Mouse (Mus musculus) layer of hippocampus, adult 2 months (tissue): ENCODE data around the gene Itpr3. TPM values are rescaled to one million over a fixed set of nuclear protein-coding genes. Genes with fewer than 3 reads are reported as not detected.

Source experiments
- DNase-seq, 2 experiments: peaks; one replicate each; pipeline ENCODE4 v3.0.0; 2022; ENCODE audit warnings: low spot score in 2 of 2
- H3K27ac ChIP-seq: fragments of 200-600 bp; 2 replicates; pipeline ENCODE4 v1.8.1; 2022
- H3K4me3 ChIP-seq: fragments of 200-600 bp; 2 replicates; pipeline ENCODE4 v1.8.1; 2022; ENCODE audit warnings: mild to moderate bottlenecking
- CTCF ChIP-seq: fragments of 200-600 bp; conservative IDR thresholded peaks from 2 replicates; pipeline ENCODE4 v1.8.1; 2022; ENCODE audit warnings: antibody characterized with exemption, mild to moderate bottlenecking, moderate library complexity
- total RNA-seq, 2 experiments: library from RNA; stranded (reverse); gene quantifications; 2 replicates each; pipeline ENCODE4 v1.2.3; 2021

The Itpr3 gene
- total RNA-seq, 2 experiments from 2014 or later = 2.6 to 3.6 TPM

GRCm38 (mm10) chr17:27081868-27082267, 24.8 kb downstream of the Itpr3 start:
- no peak overlapping the region for H3K4me3 ChIP-seq
- no peak for DNase-seq
- no peak overlapping the region for H3K27ac ChIP-seq
- TF ChIP-seq CTCF = no peak

- TF ChIP-seq CTCF = no peak
These were observed 25.7 kb downstream of the Itpr3 start for GRCm38 (mm10) chr17:27082796-27083195.

GRCm38 (mm10) chr17:27083601-27084000, 26.5 kb downstream of the Itpr3 start:
- Histone ChIP-seq H3K4me3 (no peak overlapping the region), H3K27ac (no peak overlapping the region)
- no peak for DNase-seq
- TF ChIP-seq CTCF = no peak

More at GRCm38 (mm10) chr17:27082796-27083195, 25.7 kb downstream of the Itpr3 start:
- no peak overlapping the region for H3K4me3 ChIP-seq
- no peak overlapping the region for H3K27ac ChIP-seq
- DNase-seq = no peak

- peak; percentile 81 for TF ChIP-seq CTCF
- no peak for DNase-seq
- Histone ChIP-seq H3K27ac (no peak overlapping the region), H3K4me3 (no peak overlapping the region)
These were observed 28.6 kb downstream of the Itpr3 start for GRCm38 (mm10) chr17:27085676-27086075.

- Histone ChIP-seq H3K4me3 (no peak overlapping the region), H3K27ac (no peak overlapping the region)
- TF ChIP-seq CTCF = peak; percentile 68
- no peak for DNase-seq
These were observed 30.3 kb downstream of the Itpr3 start for GRCm38 (mm10) chr17:27087426-27087825.

GRCm38 (mm10) chr17:27090068-27090467, 33.0 kb downstream of the Itpr3 start:
- no peak for TF ChIP-seq CTCF
- no peak for DNase-seq
- no peak overlapping the region for H3K4me3 ChIP-seq

GRCm38 (mm10) chr17:27095690-27096089, 38.6 kb downstream of the Itpr3 start:
- Histone ChIP-seq H3K4me3 (no peak overlapping the region), H3K27ac (no peak overlapping the region)
- no peak for DNase-seq
- TF ChIP-seq CTCF = 0 out of 2 replicates have a peak, but pooled peaks have one; percentile 26

More at GRCm38 (mm10) chr17:27090068-27090467, 33.0 kb downstream of the Itpr3 start:
- H3K27ac ChIP-seq = no peak overlapping the region

GRCm38 (mm10) chr17:27101675-27102074, 44.6 kb downstream of the Itpr3 start:
- Histone ChIP-seq H3K4me3 (no peak overlapping the region), H3K27ac (no peak overlapping the region)
- TF ChIP-seq CTCF = no peak
- DNase-seq = no peak

- TF ChIP-seq CTCF = no peak
- DNase-seq = no peak
- Histone ChIP-seq H3K4me3 (no peak overlapping the region), H3K27ac (no peak overlapping the region)
These were observed 48.8 kb downstream of the Itpr3 start for GRCm38 (mm10) chr17:27105698-27106470.

- H3K4me3 ChIP-seq = no peak overlapping the region
- TF ChIP-seq CTCF = peak; percentile 67
- DNase-seq = no peak
- no peak overlapping the region for H3K27ac ChIP-seq
These were observed 49.6 kb downstream of the Itpr3 start for GRCm38 (mm10) chr17:27106745-27107144.

GRCm38 (mm10) chr17:27107936-27108335, 50.8 kb downstream of the Itpr3 start:
- no peak overlapping the region for H3K27ac ChIP-seq
- no peak overlapping the region for H3K4me3 ChIP-seq
- TF ChIP-seq CTCF = no peak
- DNase-seq = no peak

- no peak overlapping the region for H3K4me3 ChIP-seq
- TF ChIP-seq CTCF = no peak
- no peak overlapping the region for H3K27ac ChIP-seq
- no peak for DNase-seq
These were observed 53.0 kb downstream of the Itpr3 start for GRCm38 (mm10) chr17:27110072-27110471.

GRCm38 (mm10) chr17:27118676-27119539, 61.8 kb downstream of the Itpr3 start:
- DNase-seq = no peak
- no peak overlapping the region for H3K27ac ChIP-seq
- no peak overlapping the region for H3K4me3 ChIP-seq
- TF ChIP-seq CTCF = no peak

- no peak overlapping the region for H3K27ac ChIP-seq
- no peak for TF ChIP-seq CTCF
- H3K4me3 ChIP-seq = no peak overlapping the region
- DNase-seq = no peak
These were observed 62.4 kb downstream of the Itpr3 start for GRCm38 (mm10) chr17:27119540-27119895.
